Mouse (Mus musculus) stomach, postnatal 0 days (tissue): ENCODE results near the gene Spz1. TPM values are rescaled to one million over a fixed set of nuclear protein-coding genes. Genes with fewer than 3 reads are reported as not detected.
"Not testable (repeated sequence)": the region's sequence is repeated elsewhere in the genome, so short reads cannot be mapped to it uniquely, and the experiment has no call there.

Experiments used
- ATAC-seq: fragments of 200-750 bp; cut with Nextera tagmentation; 2 replicates; pipeline ENCODE4 v1.8.0; 2017; ENCODE audit not compliant: low FRiP score, low TSS enrichment
- DNase-seq: peaks from one replicate; pipeline ENCODE4 v3.0.0-alpha.2; 2016; ENCODE audit warnings: low spot score
- H3K27ac ChIP-seq: fragments of 300-500 bp; sonication (generic); replicated peaks from 2 replicates; pipeline ENCODE4 v1.5.1; 2014; ENCODE audit warnings: mild to moderate bottlenecking, control low read depth
- H3K27me3 ChIP-seq: fragments of 300-500 bp; sonication (generic); 2 replicates; pipeline ENCODE4 v1.6.1; 2014; ENCODE audit warnings: low read length; ENCODE audit not compliant: control insufficient read depth, insufficient read depth
- H3K36me3 ChIP-seq: fragments of 300-500 bp; sonication (generic); 2 replicates; pipeline ENCODE4 v1.6.1; 2014; ENCODE audit warnings: low read length, mixed read lengths; ENCODE audit not compliant: control insufficient read depth, insufficient read depth
- H3K4me1 ChIP-seq: fragments of 300-500 bp; sonication (generic); replicated peaks from 2 replicates; pipeline ENCODE4 v1.6.1; 2014; ENCODE audit warnings: antibody characterized with exemption; ENCODE audit not compliant: control insufficient read depth, insufficient read depth
- H3K4me2 ChIP-seq: fragments of 300-500 bp; sonication (generic); replicated peaks from 2 replicates; pipeline ENCODE4 v1.6.1; 2014; ENCODE audit warnings: low read depth, mild to moderate bottlenecking, control low read depth, moderate library complexity
- H3K4me3 ChIP-seq: fragments of 300-500 bp; sonication (generic); 2 replicates; pipeline ENCODE4 v1.5.1; 2014; ENCODE audit warnings: low read depth, low read length, control low read depth
- H3K9ac ChIP-seq: fragments of 300-500 bp; sonication (generic); 2 replicates; pipeline ENCODE4 v1.6.1; 2014; ENCODE audit warnings: mild to moderate bottlenecking, low read length, control low read depth, mixed read lengths
- H3K9me3 ChIP-seq: fragments of 300-500 bp; sonication (generic); 2 replicates; pipeline ENCODE4 v1.6.1; 2016; ENCODE audit warnings: low read length; ENCODE audit not compliant: control insufficient read depth
- CTCF ChIP-seq: IDR thresholded peaks from 2 replicates; pipeline ENCODE4 v1.5.1; 2016; ENCODE audit warnings: antibody characterized with exemption, low read depth, mild to moderate bottlenecking, moderate library complexity
- EP300 ChIP-seq: optimal IDR thresholded peaks from 2 replicates; pipeline ENCODE3; 2016; ENCODE audit warnings: antibody characterized with exemption
- WGBS: fragments of 180-500 bp; shearing (Covaris S2); extraction: QIAGEN DNeasy Blood & Tissue Kit; methylation state at CpG from one replicate; pipeline ENCODE4 v1.1.7; 2014; 5-methylcytosine and 5-hydroxymethylcytosine counted together
- polyA plus RNA-seq: library from polyadenylated mRNA; unstranded; fragments of >200 nt; fragmentation: Nextera tagmentation; extraction: Ambion mirVana; gene quantifications from 2 replicates; pipeline ENCODE4 v1.2.1, GENCODE M21; 2015

Gene Spz1
- polyA plus RNA-seq, 1 experiment from 2014 or later = not detected

GRCm38 (mm10) chr13:92610311-92611221 lies 34.6 kb upstream of the Spz1 start, which contains the start of gene Serinc5:
Gene Serinc5 (plus strand): TSS chr13:92611091.
- Histone ChIP-seq H3K27me3 (no peaks in the 10 kb centered on the region), H3K4me1 (peaks cover 2% of the 10 kb centered on the region; the same call in 1 of the 2 replicates), H3K4me3 (peak within 1 kb of the TSS; percentile 89), H3K4me2 (peak within 1 kb of the TSS; percentile 94), H3K9ac (peak within 1 kb of the TSS; percentile 92), H3K36me3 (no peaks in the 10 kb centered on the region), H3K27ac (peak within 1 kb of the TSS; percentile 97), H3K9me3 (no peaks in the 10 kb centered on the region)
- WGBS = under 1% methylated on average over 55 of the region's 55 CpGs
- peak; percentile 94 for ATAC-seq
- DNase-seq = peak; percentile 98
- TF ChIP-seq EP300 = no peak
- TF ChIP-seq CTCF = peak; percentile 31

DNA sequence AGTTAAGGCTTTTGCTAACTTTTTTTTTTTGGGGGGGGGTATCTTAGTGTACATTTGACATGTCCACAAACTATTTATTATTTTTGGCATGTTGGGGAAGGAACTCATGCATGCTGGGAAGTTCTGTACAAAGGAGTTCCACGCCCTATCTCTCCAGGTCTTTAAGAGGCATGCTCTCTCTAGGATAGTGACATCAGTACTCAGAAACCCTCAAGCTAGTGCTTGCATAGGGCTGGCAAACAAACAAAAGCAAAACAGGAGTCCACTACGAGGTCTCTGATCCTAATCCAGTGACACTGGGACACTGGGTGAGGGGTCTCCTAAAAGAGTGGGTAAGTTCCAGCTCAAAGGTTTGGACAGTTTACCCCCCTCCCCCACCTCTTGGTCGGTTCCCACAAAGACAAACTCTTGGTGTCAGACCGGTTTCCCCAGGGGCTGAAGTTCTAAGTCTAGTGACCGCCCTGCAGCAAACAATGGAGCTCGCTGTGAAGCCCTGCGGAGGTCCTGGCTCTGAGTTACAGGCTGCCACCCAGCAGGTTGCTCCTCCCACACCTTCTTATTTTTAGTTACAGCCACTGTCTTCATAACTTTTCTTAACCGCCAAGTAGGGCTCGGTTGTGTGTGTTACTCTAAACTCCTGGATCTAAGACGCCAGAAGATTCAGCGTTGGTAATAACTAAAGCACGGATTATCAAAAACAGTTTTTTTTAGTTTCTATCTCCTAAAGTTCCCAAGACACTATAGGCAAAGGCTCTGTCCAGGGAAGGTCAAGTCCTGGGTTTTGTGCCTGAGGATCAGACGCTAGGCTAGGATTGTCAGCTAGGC lies 33.7 kb upstream of the Spz1 start:
- peak; percentile 84 for DNase-seq
- Histone ChIP-seq H3K36me3 (no peaks in the 10 kb centered on the region), H3K27me3 (no peaks in the 10 kb centered on the region), H3K4me2 (peak overlapping the region; percentile 94), H3K4me3 (peak overlapping the region; percentile 89), H3K4me1 (peaks cover 2% of the 10 kb centered on the region; the same call in 1 of the 2 replicates), H3K9me3 (no peaks in the 10 kb centered on the region), H3K9ac (peak overlapping the region; percentile 92), H3K27ac (peak overlapping the region; percentile 97)
- WGBS = 8% methylated on average over 13 of the region's 13 CpGs
- peak; percentile 74 for ATAC-seq
- TF ChIP-seq CTCF = no peak
- no peak for TF ChIP-seq EP300

DNA sequence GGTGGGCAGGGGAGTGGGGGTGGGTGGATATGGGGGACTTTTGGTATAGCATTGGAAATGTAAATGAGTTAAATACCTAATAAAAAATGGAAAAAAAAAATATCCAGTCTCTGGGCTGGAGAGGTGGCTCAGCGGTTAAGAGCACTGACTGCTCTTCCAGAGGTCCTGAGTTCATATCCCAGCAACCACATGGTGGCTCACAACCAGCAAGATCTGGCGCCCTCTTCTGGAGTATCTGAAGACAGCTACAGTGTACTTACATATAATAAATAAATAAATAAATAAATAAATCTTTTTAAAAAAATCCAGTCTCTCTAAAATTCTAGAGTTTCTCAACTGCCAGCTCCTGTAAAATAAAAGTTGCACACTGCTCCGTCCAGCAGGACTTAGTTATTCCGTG lies 29.3 kb upstream of the Spz1 start:
- not testable (repeated sequence) for DNase-seq, H3K9me3 ChIP-seq, H3K9ac ChIP-seq, H3K27me3 ChIP-seq, H3K4me3 ChIP-seq, H3K36me3 ChIP-seq, ATAC-seq, H3K4me2 ChIP-seq, H3K4me1 ChIP-seq, H3K27ac ChIP-seq
- TF ChIP-seq CTCF = peak; percentile 33; the same call in 1 of the 2 replicates
- WGBS = 84% methylated on average over 4 of the region's 4 CpGs

DNA sequence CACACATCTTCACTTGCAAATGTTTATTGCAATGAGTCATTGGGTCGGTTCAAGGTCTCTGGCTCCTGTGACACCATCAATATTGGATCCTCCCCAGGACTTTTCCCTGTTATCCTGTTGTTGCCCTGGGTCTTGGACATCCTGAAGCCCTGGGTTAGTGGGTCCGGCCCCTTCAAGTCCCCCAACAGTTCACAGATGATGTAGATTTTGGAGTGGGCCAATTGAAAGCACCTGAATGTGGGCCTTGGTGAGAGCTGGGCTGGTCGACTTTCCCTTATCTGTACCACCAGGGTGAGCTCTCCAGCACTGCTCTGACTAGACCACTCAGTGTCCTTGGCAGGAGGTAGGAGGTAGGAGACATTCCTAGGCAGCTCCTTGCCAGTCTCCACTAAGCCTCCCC lies 19.5 kb upstream of the Spz1 start:
- no peaks in the 10 kb centered on the region for H3K4me1 ChIP-seq
- no peak overlapping the region for H3K4me3 ChIP-seq
- WGBS = 59% methylated on average over 3 of the region's 3 CpGs
- no peak overlapping the region for H3K9ac ChIP-seq
- H3K9me3 ChIP-seq = no peaks in the 10 kb centered on the region
- ATAC-seq = no peak
- DNase-seq = no peak
- peak; percentile 33 for TF ChIP-seq CTCF
- no peak for TF ChIP-seq EP300
- H3K27ac ChIP-seq = no peak overlapping the region
- no peak overlapping the region for H3K4me2 ChIP-seq
- H3K36me3 ChIP-seq = no peaks in the 10 kb centered on the region
- no peaks in the 10 kb centered on the region for H3K27me3 ChIP-seq

- H3K9ac ChIP-seq = no peak overlapping the region
- no peak for DNase-seq
Observed at GRCm38 (mm10) chr13:92594907-92595306, 18.9 kb upstream of the Spz1 start.

More at GRCm38 (mm10) chr13:92594907-92595306, 18.9 kb upstream of the Spz1 start:
- H3K9me3 ChIP-seq = no peaks in the 10 kb centered on the region
- no peak overlapping the region for H3K27ac ChIP-seq
- ATAC-seq = no peak
- no peaks in the 10 kb centered on the region for H3K36me3 ChIP-seq
- H3K27me3 ChIP-seq = no peaks in the 10 kb centered on the region
- WGBS = 78% methylated on average over 3 of the region's 3 CpGs
- H3K4me2 ChIP-seq = no peak overlapping the region
- TF ChIP-seq EP300 = no peak
- no peak for TF ChIP-seq CTCF
- H3K4me3 ChIP-seq = no peak overlapping the region
- H3K4me1 ChIP-seq = no peaks in the 10 kb centered on the region
